Mouse (Mus musculus) frontal cortex, postnatal 25 days (tissue): Measurements from ENCODE around the gene Bri3bp.
A peak's percentile ranks its signal among the peaks of the same experiment; 100 is the strongest.

Experiments
- DNase-seq, 2 experiments: peaks; one replicate each; pipeline ENCODE4 v3.0.0; 2022; ENCODE audit warnings: low spot score in 2 of 2

Gene Bri3bp

GRCm38 (mm10) chr5:125452573-125452972, 11.2 kb downstream of the Bri3bp start:
- DNase-seq: no peak

- no peak for DNase-seq
Measured at GRCm38 (mm10) chr5:125456100-125456499, 14.7 kb downstream of the Bri3bp start.

- no peak for DNase-seq
Measured at GRCm38 (mm10) chr5:125457538-125457937, 16.2 kb downstream of the Bri3bp start.

GRCm38 (mm10) chr5:125460574-125460973, 19.2 kb downstream of the Bri3bp start:
- DNase-seq: no peak

GRCm38 (mm10) chr5:125461868-125462445, 20.6 kb downstream of the Bri3bp start:
- DNase-seq: peak in 1 of 2 experiments; percentile 38

- DNase-seq: no peak
Measured at GRCm38 (mm10) chr5:125465192-125465591, 23.8 kb downstream of the Bri3bp start.

GRCm38 (mm10) chr5:125465701-125466106, 24.3 kb downstream of the Bri3bp start:
- DNase-seq: peak; percentile 93 to 95

GRCm38 (mm10) chr5:125466483-125466882, 25.1 kb downstream of the Bri3bp start:
- no peak for DNase-seq

- DNase-seq: no peak
Measured at GRCm38 (mm10) chr5:125467261-125467660, 25.9 kb downstream of the Bri3bp start.

GRCm38 (mm10) chr5:125470713-125471112, 29.3 kb downstream of the Bri3bp start:
- DNase-seq: no peak

GRCm38 (mm10) chr5:125472796-125473475, 31.6 kb downstream of the Bri3bp start:
- DNase-seq: no peak

- no peak for DNase-seq
Measured at GRCm38 (mm10) chr5:125475030-125475429, 33.7 kb downstream of the Bri3bp start.

GRCm38 (mm10) chr5:125475601-125476285, 34.4 kb downstream of the Bri3bp start, which contains the start of gene Aacs:
Gene Aacs, plus strand, starts transcription at chr5:125475814.
- peak; percentile 96 to 98 for DNase-seq

- DNase-seq: no peak
Measured at GRCm38 (mm10) chr5:125476286-125476625, 34.9 kb downstream of the Bri3bp start.

GRCm38 (mm10) chr5:125476799-125477198, 35.4 kb downstream of the Bri3bp start:
- no peak for DNase-seq

- no peak for DNase-seq
Measured at GRCm38 (mm10) chr5:125477533-125477932, 36.2 kb downstream of the Bri3bp start.

GRCm38 (mm10) chr5:125478037-125478436, 36.7 kb downstream of the Bri3bp start:
- no peak for DNase-seq

GRCm38 (mm10) chr5:125479376-125479775, 38.0 kb downstream of the Bri3bp start:
- DNase-seq: no peak

- DNase-seq: no peak
Measured at GRCm38 (mm10) chr5:125480434-125481231, 39.3 kb downstream of the Bri3bp start.

- DNase-seq: no peak
Measured at GRCm38 (mm10) chr5:125482474-125482873, 41.1 kb downstream of the Bri3bp start.

GRCm38 (mm10) chr5:125483712-125484611, 42.6 kb downstream of the Bri3bp start:
- no peak for DNase-seq
